Mouse (Mus musculus): ENCODE measurements around the gene Oit1. TPM values are rescaled to one million over a fixed set of nuclear protein-coding genes. Genes with fewer than 3 reads are reported as not detected.

Gene Oit1
- polyA plus RNA-seq, 1 experiment from 2014 or later = 2.0 TPM

DNA sequence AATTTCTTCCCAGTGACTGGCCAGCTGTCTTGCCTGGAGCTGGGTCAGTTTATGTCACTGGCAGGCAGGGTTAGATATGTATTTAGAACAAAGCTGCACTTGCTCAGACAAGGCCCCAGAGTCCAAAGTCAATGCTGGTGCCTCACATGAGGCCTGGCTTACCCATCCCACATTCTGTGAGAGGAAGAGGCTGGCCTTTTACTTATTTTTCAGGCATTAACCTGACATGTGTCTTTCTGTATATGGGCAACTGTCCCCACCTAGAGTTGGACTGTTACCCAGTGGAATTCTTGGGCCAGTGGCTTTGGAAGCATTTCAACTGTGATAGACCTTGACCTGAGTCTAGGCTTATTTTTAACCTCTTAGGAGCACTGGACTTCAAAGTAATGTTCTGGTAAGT, 51.6 kb downstream of the Oit1 start:
- no peak overlapping the region for H3K4me3 ChIP-seq (ENCODE audit: low read length)
- H3K27ac ChIP-seq (ENCODE audit: low read length) = peak overlapping the region; percentile 83

DNA sequence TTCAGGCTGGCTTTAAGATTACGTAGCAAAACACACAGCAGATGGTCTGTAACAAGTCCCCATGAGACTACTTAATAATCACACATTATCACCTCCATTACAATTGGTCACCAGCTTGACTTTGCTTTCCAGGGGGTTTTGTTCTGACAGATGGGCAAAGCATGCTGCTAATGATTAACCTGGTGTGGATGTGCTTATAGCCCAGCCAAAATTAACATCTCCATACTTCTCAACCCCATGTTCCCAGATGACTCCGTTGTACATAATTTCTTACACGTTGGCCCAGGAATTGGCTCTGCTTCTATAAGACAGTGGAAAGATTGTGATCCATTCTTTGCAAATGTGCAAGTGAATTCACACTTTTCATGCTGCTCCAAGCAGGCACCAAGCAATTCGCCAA, 52.8 kb downstream of the Oit1 start:
- Histone ChIP-seq H3K9me3 (ENCODE audit: low read length) (no peaks in the 10 kb centered on the region), H3K4me3 (ENCODE audit: low read length) (no peak overlapping the region), H3K4me2 (replicated peaks; ENCODE audit: low read depth, low read length) (no peak overlapping the region), H3K27ac (ENCODE audit: low read length) (no peak overlapping the region), H3K4me1 (ENCODE audit: insufficient read depth, low read length) (peaks cover 39% of the 10 kb centered on the region), H3K9ac (replicated peaks; ENCODE audit: low read length) (no peak overlapping the region), H3K36me3 (ENCODE audit: insufficient read depth, low read length) (no peaks in the 10 kb centered on the region), H3K27me3 (ENCODE audit: insufficient read depth, low read length) (no peaks in the 10 kb centered on the region; the same call in 1 of the 2 replicates)
- no peak for ATAC-seq (ENCODE audit: low FRiP score, low TSS enrichment)
- 80% methylated on average over 4 of the region's 4 CpGs for WGBS

More for the DNA sequence above, 51.6 kb downstream of the Oit1 start:
- Histone ChIP-seq H3K27me3 (ENCODE audit: insufficient read depth, low read length) (no peaks in the 10 kb centered on the region; the same call in 1 of the 2 replicates), H3K4me1 (ENCODE audit: insufficient read depth, low read length) (peaks cover 49% of the 10 kb centered on the region), H3K9me3 (ENCODE audit: low read length) (no peaks in the 10 kb centered on the region), H3K4me2 (replicated peaks; ENCODE audit: low read depth, low read length) (no peak overlapping the region), H3K9ac (replicated peaks; ENCODE audit: low read length) (no peak overlapping the region), H3K36me3 (ENCODE audit: insufficient read depth, low read length) (no peaks in the 10 kb centered on the region)
- ATAC-seq (ENCODE audit: low FRiP score, low TSS enrichment) = peak; percentile 49

DNA sequence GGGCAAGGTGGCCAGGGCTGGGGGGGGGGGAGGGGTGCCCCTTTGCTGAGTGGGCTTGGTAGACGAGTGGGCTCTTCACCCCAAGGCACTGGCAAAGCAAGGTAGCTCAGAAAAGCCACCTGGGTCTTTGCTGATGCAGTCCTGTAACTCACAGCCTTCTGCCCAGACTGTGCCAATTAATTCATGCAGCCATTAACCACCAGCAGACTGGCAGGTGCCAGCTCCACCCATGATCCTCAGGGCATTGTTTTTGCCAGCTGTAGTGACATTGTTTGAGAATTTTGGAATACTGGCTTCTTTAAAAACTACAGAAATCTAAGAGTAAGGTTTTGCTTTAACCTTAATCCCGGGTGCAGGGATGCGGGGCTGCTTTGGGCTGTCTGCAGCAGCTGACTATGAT, 58.0 kb downstream of the Oit1 start:
- no peaks in the 10 kb centered on the region for H3K9me3 ChIP-seq (ENCODE audit: low read length)
- H3K27ac ChIP-seq (ENCODE audit: low read length) = no peak overlapping the region
- peaks cover 22% of the 10 kb centered on the region for H3K4me1 ChIP-seq (ENCODE audit: insufficient read depth, low read length)
- 80% methylated on average over 3 of the region's 3 CpGs for WGBS
- H3K4me2 ChIP-seq (replicated peaks; ENCODE audit: low read depth, low read length) = no peak overlapping the region
- no peaks in the 10 kb centered on the region for H3K36me3 ChIP-seq (ENCODE audit: insufficient read depth, low read length)
- peaks cover 16% of the 10 kb centered on the region for H3K27me3 ChIP-seq (ENCODE audit: insufficient read depth, low read length)
- ATAC-seq (ENCODE audit: low FRiP score, low TSS enrichment) = no peak
- no peak overlapping the region for H3K9ac ChIP-seq (replicated peaks; ENCODE audit: low read length)
- no peak overlapping the region for H3K4me3 ChIP-seq (ENCODE audit: low read length)

DNA sequence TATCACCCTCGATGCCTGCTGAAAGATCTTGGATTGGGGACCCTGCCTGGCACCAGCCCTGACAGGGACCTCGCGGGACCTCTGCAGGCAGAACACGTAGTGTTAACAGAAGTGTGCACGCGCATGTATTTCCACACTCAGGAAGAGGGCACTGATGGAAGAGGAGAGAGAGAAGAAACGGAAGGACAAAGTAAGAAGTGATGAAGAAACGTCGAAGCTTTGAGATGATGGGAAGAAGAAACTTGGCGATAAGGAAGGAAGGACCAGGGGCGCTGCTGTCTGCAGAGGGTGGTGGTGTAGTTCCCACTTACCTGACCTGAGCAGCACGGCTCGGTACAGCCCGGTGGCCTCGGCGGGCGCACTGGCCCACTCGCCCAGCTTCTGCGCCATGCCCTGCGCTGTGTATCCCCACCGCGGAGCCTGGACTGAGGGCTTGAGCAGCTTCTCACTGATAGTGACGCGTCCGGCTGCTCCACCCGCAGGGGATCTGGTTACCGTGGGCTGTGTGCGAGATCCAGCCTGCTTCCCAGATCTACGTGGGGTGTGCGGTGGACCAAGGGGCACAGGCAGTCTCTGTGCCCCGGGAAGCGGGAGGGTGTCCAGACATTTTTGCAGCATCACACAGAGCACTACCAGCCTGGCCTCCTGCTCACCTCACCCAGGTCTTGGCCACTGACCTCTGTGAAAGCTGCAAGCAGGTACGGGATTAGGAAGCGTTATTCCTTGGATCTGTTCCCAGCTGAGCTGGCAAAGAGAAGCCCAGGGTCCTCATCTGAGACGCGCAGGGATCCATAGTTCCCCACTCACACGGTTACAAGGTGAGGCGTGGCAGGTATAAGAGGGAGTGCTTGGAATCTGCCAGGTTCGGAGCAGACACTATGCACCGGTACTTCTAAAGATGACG, 61.1 kb downstream of the Oit1 start, which contains the start of gene Fam107a:
Gene Fam107a (minus strand): TSS at position 830 of the 904 bp plus-strand sequence.
- H3K9ac ChIP-seq (replicated peaks; ENCODE audit: low read length) = peak within 1 kb of the TSS; percentile 48
- 11% methylated on average over 41 of the region's 41 CpGs for WGBS
- H3K36me3 ChIP-seq (ENCODE audit: insufficient read depth, low read length) = no peaks in the 10 kb centered on the region
- peak within 1 kb of the TSS; percentile 26 for H3K4me3 ChIP-seq (ENCODE audit: low read length)
- H3K27ac ChIP-seq (ENCODE audit: low read length) = 0 out of 2 replicates have a peak within 1 kb of the TSS, but pooled peaks have one; percentile 2
- peak within 1 kb of the TSS; percentile 46 for H3K4me2 ChIP-seq (replicated peaks; ENCODE audit: low read depth, low read length)
- H3K27me3 ChIP-seq (ENCODE audit: insufficient read depth, low read length) = peaks cover 16% of the 10 kb centered on the region
- H3K4me1 ChIP-seq (ENCODE audit: insufficient read depth, low read length) = peaks cover 25% of the 10 kb centered on the region
- peak; percentile 72 for ATAC-seq (ENCODE audit: low FRiP score, low TSS enrichment)
- H3K9me3 ChIP-seq (ENCODE audit: low read length) = no peaks in the 10 kb centered on the region

DNA sequence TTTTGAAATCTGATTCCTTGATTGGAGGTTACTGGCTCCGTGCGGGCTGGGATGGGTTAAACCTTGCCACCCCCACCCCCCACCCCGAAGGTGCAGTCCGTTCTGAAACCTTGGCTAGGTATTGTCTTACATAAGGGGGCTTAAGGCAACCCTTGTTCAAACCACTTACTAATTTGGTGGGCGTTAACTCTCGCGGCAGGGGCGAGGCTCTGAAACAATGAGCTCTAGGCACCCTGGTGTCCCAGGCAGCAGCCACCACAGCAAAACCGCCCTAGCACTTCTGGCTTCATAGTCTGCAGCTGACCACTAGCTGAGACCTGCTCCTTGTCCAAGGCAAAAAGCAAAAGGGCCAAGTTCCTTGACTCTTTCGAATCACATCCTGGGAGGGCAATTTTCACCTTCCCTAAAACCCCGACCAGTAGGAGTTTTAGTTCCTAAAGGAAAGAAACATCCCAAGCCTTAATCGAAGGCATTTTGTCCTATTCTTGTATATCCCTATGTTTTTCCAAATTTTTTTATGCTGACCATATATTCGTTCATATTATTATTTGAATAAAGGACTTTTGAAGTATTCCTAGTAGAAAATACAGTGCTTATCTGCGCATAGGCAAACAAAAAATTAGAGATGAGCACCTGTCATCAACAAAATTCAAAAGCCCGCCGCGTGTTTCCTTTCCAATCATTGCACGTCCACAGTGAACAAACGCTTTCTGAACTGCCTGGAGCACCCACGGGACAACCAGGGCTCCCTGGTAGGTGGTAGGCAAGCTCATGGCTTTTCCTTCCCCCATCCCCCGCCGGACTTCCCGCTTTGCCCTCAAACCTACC, 62.0 kb downstream of the Oit1 start:
- WGBS = 3% methylated on average over 23 of the region's 23 CpGs
- Histone ChIP-seq H3K27me3 (ENCODE audit: insufficient read depth, low read length) (peaks cover 16% of the 10 kb centered on the region), H3K4me2 (replicated peaks; ENCODE audit: low read depth, low read length) (peak overlapping the region; percentile 46), H3K9ac (replicated peaks; ENCODE audit: low read length) (peak overlapping the region; percentile 48), H3K27ac (ENCODE audit: low read length) (peak overlapping the region; percentile 44; the same call in 1 of the 2 replicates), H3K4me1 (ENCODE audit: insufficient read depth, low read length) (peaks cover 25% of the 10 kb centered on the region), H3K36me3 (ENCODE audit: insufficient read depth, low read length) (no peaks in the 10 kb centered on the region), H3K9me3 (ENCODE audit: low read length) (no peaks in the 10 kb centered on the region), H3K4me3 (ENCODE audit: low read length) (peak overlapping the region; percentile 26)
- ATAC-seq (ENCODE audit: low FRiP score, low TSS enrichment) = peak; percentile 44; the same call in 1 of the 2 replicates

DNA sequence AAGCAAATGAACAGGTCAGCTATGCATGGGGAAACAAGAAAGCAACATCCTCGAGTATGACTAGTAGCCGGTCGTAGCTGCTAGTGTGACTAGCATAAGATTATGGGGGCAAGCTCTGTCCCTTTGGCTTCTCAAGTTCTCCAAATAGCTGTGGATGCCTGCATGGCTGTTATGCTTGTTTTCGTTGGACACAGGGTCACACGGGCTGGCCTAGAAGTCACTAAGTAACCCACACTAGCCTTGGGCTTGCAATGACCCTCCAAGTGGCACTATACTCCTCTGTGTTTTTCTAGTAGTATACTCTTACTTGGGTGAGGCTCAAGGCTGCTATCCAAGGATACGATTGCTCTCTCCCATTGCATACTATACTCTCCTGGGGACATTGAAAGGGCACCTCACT, 63.4 kb downstream of the Oit1 start:
- 48% methylated on average over 6 of the region's 6 CpGs for WGBS

DNA sequence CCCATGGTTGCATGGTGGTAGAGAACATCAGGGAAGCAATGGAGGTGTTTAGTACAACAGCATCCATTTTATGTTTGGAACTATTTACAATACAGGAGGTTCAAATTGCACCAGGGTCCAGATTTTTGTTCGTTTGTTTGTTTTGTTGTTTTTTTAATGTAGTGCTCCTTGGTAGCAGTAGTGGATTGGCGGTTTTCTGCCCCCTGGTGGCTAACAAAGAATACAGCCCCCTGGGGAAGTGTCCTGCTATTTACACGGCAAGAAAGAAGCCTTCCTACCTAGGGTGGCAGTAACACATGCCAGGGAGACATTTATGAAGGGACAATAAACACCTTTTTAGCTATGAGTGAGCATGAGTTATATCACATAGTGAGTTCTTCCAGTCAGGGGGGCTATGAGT, 64.0 kb downstream of the Oit1 start:
- Histone ChIP-seq H3K36me3 (ENCODE audit: insufficient read depth, low read length) (no peaks in the 10 kb centered on the region), H3K27me3 (ENCODE audit: insufficient read depth, low read length) (peaks cover 16% of the 10 kb centered on the region), H3K4me2 (replicated peaks; ENCODE audit: low read depth, low read length) (no peak overlapping the region), H3K4me1 (ENCODE audit: insufficient read depth, low read length) (peaks cover 28% of the 10 kb centered on the region), H3K9me3 (ENCODE audit: low read length) (no peaks in the 10 kb centered on the region), H3K9ac (replicated peaks; ENCODE audit: low read length) (no peak overlapping the region), H3K4me3 (ENCODE audit: low read length) (no peak overlapping the region), H3K27ac (ENCODE audit: low read length) (no peak overlapping the region)
- no peak for ATAC-seq (ENCODE audit: low FRiP score, low TSS enrichment)
- 23% methylated on average over 3 of the region's 3 CpGs for WGBS

More for the DNA sequence above, 63.4 kb downstream of the Oit1 start:
- H3K36me3 ChIP-seq (ENCODE audit: insufficient read depth, low read length) = no peaks in the 10 kb centered on the region
- H3K9me3 ChIP-seq (ENCODE audit: low read length) = no peaks in the 10 kb centered on the region
- no peak overlapping the region for H3K9ac ChIP-seq (replicated peaks; ENCODE audit: low read length)
- H3K27ac ChIP-seq (ENCODE audit: low read length) = no peak overlapping the region
- H3K27me3 ChIP-seq (ENCODE audit: insufficient read depth, low read length) = peaks cover 16% of the 10 kb centered on the region
- peaks cover 25% of the 10 kb centered on the region for H3K4me1 ChIP-seq (ENCODE audit: insufficient read depth, low read length)
- no peak overlapping the region for H3K4me3 ChIP-seq (ENCODE audit: low read length)
- no peak for ATAC-seq (ENCODE audit: low FRiP score, low TSS enrichment)
- H3K4me2 ChIP-seq (replicated peaks; ENCODE audit: low read depth, low read length) = no peak overlapping the region

DNA sequence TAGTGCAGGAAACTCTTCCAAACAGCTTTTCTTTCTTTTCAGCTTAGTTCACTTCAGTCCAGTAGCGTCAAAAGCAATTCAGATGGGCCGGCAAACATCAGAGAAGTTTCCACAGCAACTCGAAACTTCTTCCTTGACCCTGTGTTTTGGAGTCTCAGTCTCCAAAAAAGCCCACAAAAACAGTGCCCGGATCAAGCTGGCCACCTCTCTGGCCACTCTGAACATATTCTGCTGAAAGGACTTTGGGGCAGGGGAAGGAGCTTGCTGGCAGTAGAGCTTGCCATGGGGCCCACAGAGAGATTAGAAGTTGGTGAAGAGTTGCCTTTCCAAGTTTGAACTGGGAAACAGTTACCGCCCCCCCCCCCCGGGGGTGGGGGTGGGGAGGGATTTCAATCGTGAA, 64.7 kb downstream of the Oit1 start:
- 36% methylated on average over 7 of the region's 7 CpGs for WGBS
- Histone ChIP-seq H3K4me1 (ENCODE audit: insufficient read depth, low read length) (peaks cover 28% of the 10 kb centered on the region), H3K4me3 (ENCODE audit: low read length) (no peak overlapping the region), H3K4me2 (replicated peaks; ENCODE audit: low read depth, low read length) (no peak overlapping the region), H3K27ac (ENCODE audit: low read length) (no peak overlapping the region), H3K36me3 (ENCODE audit: insufficient read depth, low read length) (no peaks in the 10 kb centered on the region), H3K9ac (replicated peaks; ENCODE audit: low read length) (no peak overlapping the region), H3K27me3 (ENCODE audit: insufficient read depth, low read length) (peaks cover 16% of the 10 kb centered on the region), H3K9me3 (ENCODE audit: low read length) (no peaks in the 10 kb centered on the region)
- no peak for ATAC-seq (ENCODE audit: low FRiP score, low TSS enrichment)

DNA sequence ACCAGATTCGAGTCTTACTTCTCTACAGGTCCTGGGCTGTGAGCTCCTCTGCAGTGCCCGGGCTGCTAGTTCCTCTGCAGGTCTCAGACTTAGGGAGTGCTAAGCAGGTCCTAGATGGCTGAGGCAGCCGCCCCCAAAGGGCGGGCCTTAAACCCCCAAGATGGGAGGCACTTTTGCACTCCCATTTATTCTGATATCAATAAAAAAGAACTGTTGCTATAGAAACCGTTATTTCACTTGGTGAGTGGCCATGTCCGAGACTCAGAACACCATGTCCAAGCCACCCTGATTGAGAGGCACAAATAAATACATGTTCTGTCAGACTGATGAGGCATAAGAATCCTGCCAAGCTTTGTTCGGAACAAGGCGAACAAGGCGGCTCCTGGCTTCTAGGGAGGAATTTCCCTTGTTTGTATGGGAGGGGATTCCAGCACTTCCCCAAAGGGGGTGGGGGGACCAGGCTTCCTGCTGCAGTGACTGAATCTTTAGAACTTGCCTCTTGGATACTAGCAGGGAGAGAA, 68.9 kb downstream of the Oit1 start:
- Histone ChIP-seq H3K9me3 (ENCODE audit: low read length) (no peaks in the 10 kb centered on the region), H3K36me3 (ENCODE audit: insufficient read depth, low read length) (no peaks in the 10 kb centered on the region), H3K4me2 (replicated peaks; ENCODE audit: low read depth, low read length) (peak overlapping the region; percentile 33), H3K4me1 (ENCODE audit: insufficient read depth, low read length) (peaks cover 11% of the 10 kb centered on the region; the same call in 1 of the 2 replicates), H3K4me3 (ENCODE audit: low read length) (no peak overlapping the region), H3K27me3 (ENCODE audit: insufficient read depth, low read length) (no peaks in the 10 kb centered on the region), H3K9ac (replicated peaks; ENCODE audit: low read length) (no peak overlapping the region), H3K27ac (ENCODE audit: low read length) (no peak overlapping the region)
- WGBS = 27% methylated on average over 9 of the region's 9 CpGs
- ATAC-seq (ENCODE audit: low FRiP score, low TSS enrichment) = no peak; the same call in 1 of the 2 replicates

All from kidney, embryonic 16.5 days (tissue).